Mouse (Mus musculus): ENCODE data around the gene Pwwp2b. TPM values are rescaled to one million over a fixed set of nuclear protein-coding genes. Genes with fewer than 3 reads are reported as not detected.

Pwwp2b gene
- total RNA-seq, 2 experiments from 2014 or later, result 11.7 to 11.8 TPM

DNA sequence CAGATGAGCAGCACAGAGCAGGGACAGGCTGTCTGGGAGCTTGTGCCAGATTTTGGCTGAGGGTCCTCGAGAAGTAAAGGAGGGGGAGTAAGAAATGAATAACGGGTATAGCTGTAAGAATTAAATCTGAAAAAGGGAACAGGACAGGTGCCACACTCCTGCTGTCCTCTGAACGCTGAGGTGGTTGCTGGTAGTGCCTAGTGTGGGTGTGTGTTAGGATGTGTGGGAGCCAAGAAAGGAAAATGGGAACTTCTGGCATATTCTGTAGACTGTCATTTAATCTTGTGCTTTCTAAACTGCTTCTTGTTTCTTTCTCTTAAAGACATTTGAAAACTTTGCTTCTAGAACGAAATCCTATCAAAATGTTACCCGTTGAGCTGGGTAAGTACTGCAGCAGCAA is 27.2 kb upstream of the Pwwp2b start:
- DNase-seq (ENCODE audit: low spot score in 2 of 2), result no peak

GRCm38 (mm10) chr7:139221856-139222255 is 26.4 kb upstream of the Pwwp2b start:
- intact Hi-C loops (cut with DNase I), result no loop called here
- no peak for DNase-seq (ENCODE audit: low spot score in 2 of 2)

More for the DNA sequence above, 27.2 kb upstream of the Pwwp2b start:
- intact Hi-C loops (cut with DNase I), result no loop called here

DNA sequence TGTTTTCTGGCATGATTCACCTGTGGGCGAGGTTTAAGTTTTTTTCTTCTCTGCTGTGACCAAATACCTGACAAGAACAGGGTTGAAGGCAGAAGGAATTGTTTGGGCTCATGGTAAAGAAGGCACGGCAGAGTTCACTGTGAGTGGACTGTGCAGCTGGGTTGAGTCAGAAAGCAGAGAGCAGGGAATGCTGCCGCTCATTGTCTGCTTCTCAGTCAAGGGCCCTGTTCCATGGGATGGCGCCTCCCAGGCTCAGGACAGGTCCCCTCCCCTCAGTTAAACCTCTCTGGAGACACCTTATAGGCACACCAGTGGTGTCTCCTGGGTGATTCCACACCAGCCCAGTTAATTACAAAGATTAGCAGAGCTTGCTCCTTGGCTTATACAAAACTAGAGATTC is 25.9 kb upstream of the Pwwp2b start:
- no peak for DNase-seq (ENCODE audit: low spot score in 2 of 2)
- intact Hi-C loops (cut with DNase I), result no loop called here

GRCm38 (mm10) chr7:139224070-139224469 is 24.2 kb upstream of the Pwwp2b start:
- intact Hi-C loops (cut with DNase I), result no loop called here
- no peak for DNase-seq (ENCODE audit: low spot score in 2 of 2)

GRCm38 (mm10) chr7:139224725-139225124 is 23.6 kb upstream of the Pwwp2b start:
- no peak for DNase-seq (ENCODE audit: low spot score in 2 of 2)
- intact Hi-C loops (cut with DNase I), result no loop called here

GRCm38 (mm10) chr7:139226416-139226815 is 21.9 kb upstream of the Pwwp2b start:
- intact Hi-C loops (cut with DNase I), result no loop called here
- no peak for DNase-seq (ENCODE audit: low spot score in 2 of 2)

GRCm38 (mm10) chr7:139228447-139229171 is 19.7 kb upstream of the Pwwp2b start:
- no peak for DNase-seq (ENCODE audit: low spot score in 2 of 2)
- intact Hi-C loops (cut with DNase I), result no loop called here

DNA sequence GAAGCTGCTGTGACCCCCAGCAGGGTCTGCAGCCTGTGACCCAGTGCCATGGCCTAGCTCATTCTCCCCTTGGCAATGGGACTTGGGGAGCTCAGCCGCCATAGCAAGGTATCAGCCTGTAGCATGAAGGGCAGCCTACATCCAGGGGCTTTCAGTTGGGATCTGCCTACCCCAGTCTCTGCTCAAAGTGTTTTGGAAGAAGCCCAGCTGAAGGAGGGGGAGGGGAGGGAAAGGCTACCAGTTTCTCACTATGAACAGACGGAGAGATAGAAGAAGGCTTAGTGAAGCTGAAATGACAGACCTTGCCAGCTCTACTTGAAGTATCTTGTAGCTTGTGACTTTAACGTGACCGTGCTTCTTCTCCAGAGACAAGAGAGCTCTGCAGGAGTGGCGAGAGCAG is 18.4 kb upstream of the Pwwp2b start:
- no peak for DNase-seq (ENCODE audit: low spot score in 2 of 2)
- intact Hi-C loops (cut with DNase I), result loop anchor here (10.0 kb wide), 1 partner anchor 155 kb away; the partner anchor contains the start of gene Inpp5a

DNA sequence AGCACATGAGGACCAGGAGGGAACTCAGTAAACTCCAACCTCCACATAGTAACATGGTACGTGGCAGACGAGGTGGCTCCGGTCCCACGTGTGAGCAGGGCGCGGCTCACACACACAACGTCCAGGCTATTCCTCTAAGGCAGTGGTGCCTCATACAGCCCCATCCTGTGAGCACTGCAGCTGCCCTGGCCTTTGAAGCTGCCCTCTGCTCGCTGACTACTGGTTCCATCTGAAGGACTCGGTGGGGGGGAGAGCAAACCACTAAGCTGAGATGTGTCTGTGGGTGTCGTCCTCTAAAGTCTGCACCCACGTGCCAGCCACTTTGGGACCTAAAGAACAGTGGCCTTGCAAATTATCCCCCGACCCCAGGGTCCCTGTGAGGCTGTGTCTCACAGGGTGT is 18.0 kb upstream of the Pwwp2b start:
- intact Hi-C loops (cut with DNase I), result loop anchor here (10.0 kb wide), 1 partner anchor 155 kb away; the partner anchor contains the start of gene Inpp5a
- no peak for DNase-seq (ENCODE audit: low spot score in 2 of 2)

DNA sequence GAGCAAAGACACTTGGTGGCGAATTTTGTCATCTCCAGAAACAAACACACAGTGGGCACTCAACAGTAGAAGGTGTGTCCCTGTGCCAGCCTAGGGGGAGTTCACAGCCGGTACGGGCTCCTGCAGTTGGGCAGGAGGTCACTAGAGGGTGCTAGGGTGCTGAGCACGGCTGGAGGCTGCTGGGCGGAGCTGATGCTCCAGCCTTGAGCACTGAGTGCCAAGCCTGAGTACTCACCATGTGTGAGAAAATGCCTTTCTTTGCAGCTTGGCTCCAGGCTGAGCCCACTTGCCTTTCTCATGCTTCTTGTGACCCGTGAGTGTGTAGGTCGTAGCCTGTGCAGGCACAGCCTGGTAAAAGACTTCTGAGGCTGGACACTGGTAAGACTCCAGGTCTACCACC is 14.6 kb upstream of the Pwwp2b start:
- intact Hi-C loops (cut with DNase I), result loop anchor here (1.0 to 10.0 kb wide), 3 partner anchors 66 to 239 kb away; partner anchors contain the start of gene Inpp5a
- DNase-seq (ENCODE audit: low spot score in 2 of 2), result peak; percentile 78 to 83

GRCm38 (mm10) chr7:139234426-139235188 is 13.7 kb upstream of the Pwwp2b start:
- no peak for DNase-seq (ENCODE audit: low spot score in 2 of 2)
- intact Hi-C loops (cut with DNase I), result loop anchor here (2.0 to 10.0 kb wide), 2 partner anchors 150 to 238 kb away; partner anchors contain the start of gene Inpp5a

DNA sequence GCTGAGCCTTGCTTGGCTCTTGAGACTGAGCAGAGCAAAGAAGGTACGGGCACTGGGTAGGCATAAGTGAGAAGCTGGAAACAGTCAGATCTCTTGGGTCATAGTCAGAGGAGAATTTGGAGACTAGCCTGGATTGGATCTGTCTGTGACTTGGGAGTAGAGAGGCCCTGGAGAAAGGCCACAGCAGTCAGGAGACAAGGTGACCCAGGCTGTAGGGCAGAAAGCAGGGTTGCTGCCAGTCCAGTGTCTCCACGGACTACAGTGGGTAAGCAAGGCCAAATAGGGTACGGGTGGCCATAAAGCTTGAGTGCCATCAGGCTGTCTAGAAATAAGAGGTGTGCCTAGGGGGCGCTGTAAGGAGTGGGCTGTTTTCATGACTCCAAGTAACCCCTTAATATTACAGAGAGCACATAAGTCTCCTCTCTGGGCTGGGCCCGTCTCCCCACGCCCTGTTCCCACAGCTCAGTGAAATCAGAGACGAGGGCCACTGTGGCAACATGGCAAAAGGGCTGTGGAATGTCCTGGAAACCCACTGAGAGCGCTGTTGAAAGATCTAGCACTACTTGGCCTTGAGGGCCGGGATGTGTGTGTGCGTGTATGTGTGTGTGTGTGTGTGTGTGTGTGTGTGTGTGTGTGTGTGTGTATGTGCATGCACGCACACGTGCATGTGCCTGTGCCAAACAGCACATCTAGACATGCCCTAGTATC is 12.5 kb upstream of the Pwwp2b start:
- DNase-seq (ENCODE audit: low spot score in 2 of 2), result no peak
- intact Hi-C loops (cut with DNase I), result loop anchor here (2.0 to 10.0 kb wide), 2 partner anchors 149 to 237 kb away; partner anchors contain the start of gene Inpp5a

- intact Hi-C loops (cut with DNase I), result loop anchor here (10.0 kb wide), 1 partner anchor 145 kb away; the partner anchor contains the start of gene Inpp5a
- DNase-seq (ENCODE audit: low spot score in 2 of 2), result no peak
Measured at GRCm38 (mm10) chr7:139239432-139239831, 8.8 kb upstream of the Pwwp2b start.

GRCm38 (mm10) chr7:139246086-139246485 is 2.2 kb upstream of the Pwwp2b start:
- intact Hi-C loops (cut with DNase I), result no loop called here
- DNase-seq (ENCODE audit: low spot score in 2 of 2), result no peak

- intact Hi-C loops (cut with DNase I), result no loop called here
- peak; percentile 70 to 74 for DNase-seq (ENCODE audit: low spot score in 2 of 2)
Measured at GRCm38 (mm10) chr7:139246931-139247880, 1.1 kb upstream of the Pwwp2b start.

- DNase-seq (ENCODE audit: low spot score in 2 of 2), result no peak
- intact Hi-C loops (cut with DNase I), result no loop called here
Measured at GRCm38 (mm10) chr7:139248615-139249405, 528 bp downstream of the Pwwp2b start.

- intact Hi-C loops (cut with DNase I), result no loop called here
- DNase-seq (ENCODE audit: low spot score in 2 of 2), result no peak
Measured at GRCm38 (mm10) chr7:139249406-139250210, 1.3 kb downstream of the Pwwp2b start.
